Mouse (Mus musculus) cerebellum, postnatal 14 days (tissue): ENCODE measurements around the gene Med18.
"Not testable (repeated sequence)": the region's sequence is repeated elsewhere in the genome, so short reads cannot be mapped to it uniquely, and the experiment has no call there.

Experiments
- DNase-seq, 2 experiments: peaks; one replicate each; pipeline ENCODE4 v3.0.0; 2021; ENCODE audit warnings: mixed read lengths in 2 of 2

Med18 gene

GRCm38 (mm10) chr4:132463430-132464254 lies at the start of gene Med18:
Gene Med18 (minus strand): TSS chr4:132463921.
- DNase-seq, result peak; percentile 93 to 95

- DNase-seq, result no peak
These were observed 48.4 kb upstream of the Med18 start for GRCm38 (mm10) chr4:132512080-132512479.

- peak; percentile 96 for DNase-seq
These were observed 46.7 kb upstream of the Med18 start, which contains the start of gene Sesn2 for GRCm38 (mm10) chr4:132510352-132510798. Gene Sesn2 (minus strand): TSS chr4:132510501.

DNA sequence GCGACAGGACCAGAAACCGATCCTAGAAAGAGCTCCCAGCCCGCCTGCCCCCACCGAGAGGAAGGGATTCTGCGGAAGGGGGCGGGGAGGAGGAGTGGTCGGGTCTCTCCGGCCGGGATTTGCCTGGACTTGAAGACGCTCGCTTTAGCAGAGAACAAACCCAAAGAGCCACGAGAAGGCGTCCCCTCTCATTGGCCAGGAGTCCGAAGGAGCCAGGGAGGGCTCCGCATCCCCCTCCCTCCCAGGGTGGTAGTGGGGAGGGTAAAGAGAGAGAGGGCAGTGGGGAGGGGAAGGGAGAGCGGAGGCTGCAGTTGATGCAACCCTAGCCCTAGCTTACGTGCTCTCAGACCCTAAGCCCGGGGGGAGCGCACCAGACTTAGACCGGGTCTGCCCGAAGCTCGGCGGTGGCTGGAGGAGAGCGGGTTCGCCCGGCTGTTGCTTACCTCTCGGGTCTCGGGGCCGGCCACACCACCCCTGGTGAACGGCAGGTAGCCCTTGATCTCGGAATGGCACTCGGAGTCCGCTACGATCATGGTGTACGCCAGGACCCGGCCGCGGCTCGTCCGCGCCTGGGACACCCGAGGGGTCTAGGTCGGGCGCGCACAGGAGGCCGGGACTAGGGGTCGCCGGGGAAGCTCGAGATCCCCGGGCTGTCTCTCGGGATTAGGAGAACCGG lies 46.0 kb upstream of the Med18 start:
- peak; percentile 79 to 81 for DNase-seq

DNA sequence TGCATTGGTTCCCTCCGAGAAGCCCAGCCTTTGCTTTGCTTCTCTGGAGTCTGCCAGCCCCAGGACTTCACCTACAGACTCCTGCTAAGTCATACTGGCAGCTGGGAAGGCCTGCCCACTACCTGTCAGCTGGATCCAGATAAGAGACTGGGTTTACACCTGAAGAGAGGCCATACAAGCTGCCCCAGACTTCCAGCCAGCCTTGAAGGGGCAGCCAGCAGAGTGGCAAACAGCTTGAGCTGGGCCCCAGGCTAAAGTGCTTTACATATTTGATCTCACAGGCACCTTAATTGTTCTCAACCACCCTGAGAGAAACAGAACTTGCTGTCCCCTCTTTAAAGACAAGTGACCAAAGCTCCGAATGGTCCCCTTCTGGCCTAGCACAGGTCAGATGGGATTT lies 43.5 kb upstream of the Med18 start:
- DNase-seq, result no peak

DNA sequence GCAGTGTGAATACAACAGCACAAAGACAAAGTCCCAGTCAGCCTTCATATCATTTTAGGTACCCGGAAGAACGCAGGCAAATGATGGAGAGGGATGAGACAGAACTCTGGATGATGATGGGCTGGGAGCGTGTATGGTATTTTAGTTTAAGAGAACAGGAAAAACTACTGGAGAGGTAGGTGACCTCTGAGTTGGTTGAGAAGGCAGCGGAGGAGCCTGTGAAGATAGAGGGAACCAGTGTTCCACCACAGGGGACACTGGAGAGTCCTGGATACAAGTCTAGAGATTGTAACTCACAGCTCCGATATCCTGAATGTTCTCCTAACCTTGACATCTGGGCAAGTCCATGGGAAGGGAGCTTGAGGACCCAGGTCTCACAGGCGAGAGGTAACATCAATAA lies 42.5 kb upstream of the Med18 start:
- DNase-seq, result no peak

DNA sequence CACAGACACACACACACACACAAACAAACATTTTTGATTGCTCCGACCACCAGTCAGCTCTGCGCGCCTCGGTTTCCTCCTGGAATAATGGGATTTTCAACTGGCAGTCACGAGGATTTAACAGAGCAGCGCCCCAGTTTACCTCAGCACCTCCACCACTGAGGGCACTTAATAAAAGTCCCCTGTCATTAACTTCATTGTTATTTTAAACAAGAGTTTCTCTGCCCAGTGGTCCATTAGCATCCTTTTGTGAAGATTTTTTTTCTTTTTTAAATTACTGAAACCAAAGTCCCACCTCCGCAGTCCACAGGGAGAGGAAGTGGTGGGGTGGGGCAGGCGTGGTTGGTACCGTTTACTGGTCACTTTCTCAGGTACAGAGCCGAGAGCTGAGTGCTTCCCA lies 42.1 kb upstream of the Med18 start:
- no peak for DNase-seq

DNA sequence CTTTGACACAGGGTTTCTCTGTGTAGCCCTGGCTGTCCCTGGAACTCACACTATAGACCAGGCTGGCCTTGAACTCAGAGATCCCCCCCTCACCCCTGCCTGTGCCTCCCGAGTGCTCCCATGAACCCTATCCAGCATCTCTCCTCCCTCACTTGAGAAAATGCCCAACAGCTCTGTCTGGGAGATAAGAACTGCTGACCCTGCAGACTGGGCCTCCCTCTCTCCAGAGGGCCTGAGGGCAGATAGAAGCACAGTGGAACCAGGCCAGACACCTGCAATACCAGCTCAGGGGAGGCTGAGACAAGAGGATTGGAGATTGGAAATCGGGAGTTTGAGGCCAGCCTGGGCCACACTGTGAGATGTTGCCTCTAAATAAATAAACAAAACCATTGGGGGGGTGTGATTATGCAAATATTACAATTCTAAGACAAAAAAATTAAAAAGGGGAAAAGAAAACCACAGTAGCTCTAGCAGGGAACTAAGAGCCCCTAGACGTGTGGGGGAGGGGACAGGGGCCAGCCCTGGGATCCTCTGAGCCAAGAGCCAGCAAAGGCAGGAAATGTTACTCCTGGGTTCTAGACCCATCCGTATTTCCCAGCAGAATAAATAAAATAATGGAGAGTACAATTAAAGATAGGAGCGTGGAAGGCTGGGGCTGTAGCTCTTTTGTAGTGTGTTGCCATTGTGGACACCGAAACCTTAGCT lies 41.5 kb upstream of the Med18 start:
- DNase-seq, result no peak

GRCm38 (mm10) chr4:132503344-132503743 lies 39.6 kb upstream of the Med18 start:
- DNase-seq, result no peak

DNA sequence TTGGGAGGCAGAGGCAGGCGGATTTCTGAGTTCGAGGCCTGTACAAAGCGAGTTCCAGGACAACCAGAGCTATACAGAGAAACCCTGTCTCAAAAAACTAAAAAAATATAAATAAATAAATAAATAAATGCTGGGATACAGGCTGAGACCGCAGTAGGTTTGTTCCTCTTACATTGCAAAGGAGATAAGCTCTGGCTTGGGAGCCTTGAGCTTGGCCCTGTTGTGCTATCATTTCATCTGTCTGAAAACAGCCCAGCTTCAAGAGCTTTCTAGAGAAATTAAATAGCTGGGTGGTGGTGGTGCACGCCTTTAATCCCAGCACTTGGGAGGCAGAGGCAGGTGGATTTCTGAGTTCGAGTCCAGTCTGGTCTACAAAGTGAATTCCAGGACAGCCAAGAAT lies 37.9 kb upstream of the Med18 start:
- no peak for DNase-seq

DNA sequence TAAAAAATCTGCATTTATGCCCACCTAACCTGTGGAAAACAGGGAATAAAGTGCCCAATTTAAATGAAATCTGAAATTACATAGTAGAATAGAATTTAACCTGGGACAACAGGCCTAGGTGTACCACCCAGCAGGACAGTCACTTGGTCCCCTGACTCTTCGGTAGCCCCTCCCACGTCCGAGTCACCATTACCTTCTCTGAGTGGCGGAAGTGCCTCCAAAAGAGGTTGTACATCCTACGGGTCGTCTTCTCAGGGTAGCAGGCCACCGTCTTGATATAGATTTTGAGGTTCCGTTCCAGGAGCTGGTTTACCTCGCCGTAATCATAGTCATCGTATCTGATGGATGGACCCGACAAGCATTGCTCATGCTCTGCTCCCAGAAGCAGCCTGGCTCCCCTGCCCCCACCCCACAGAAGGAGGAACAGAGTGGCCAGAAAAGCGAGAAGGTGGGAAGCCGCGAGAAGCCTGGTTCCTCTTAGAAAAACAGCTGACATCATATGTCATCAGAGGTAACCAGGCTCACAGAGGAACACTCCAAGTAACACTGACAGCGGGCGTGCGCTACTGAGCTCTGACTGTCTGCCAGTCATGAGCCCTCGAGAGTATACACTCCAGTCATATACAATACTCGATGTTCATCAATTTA lies 30.7 kb upstream of the Med18 start:
- no peak for DNase-seq

DNA sequence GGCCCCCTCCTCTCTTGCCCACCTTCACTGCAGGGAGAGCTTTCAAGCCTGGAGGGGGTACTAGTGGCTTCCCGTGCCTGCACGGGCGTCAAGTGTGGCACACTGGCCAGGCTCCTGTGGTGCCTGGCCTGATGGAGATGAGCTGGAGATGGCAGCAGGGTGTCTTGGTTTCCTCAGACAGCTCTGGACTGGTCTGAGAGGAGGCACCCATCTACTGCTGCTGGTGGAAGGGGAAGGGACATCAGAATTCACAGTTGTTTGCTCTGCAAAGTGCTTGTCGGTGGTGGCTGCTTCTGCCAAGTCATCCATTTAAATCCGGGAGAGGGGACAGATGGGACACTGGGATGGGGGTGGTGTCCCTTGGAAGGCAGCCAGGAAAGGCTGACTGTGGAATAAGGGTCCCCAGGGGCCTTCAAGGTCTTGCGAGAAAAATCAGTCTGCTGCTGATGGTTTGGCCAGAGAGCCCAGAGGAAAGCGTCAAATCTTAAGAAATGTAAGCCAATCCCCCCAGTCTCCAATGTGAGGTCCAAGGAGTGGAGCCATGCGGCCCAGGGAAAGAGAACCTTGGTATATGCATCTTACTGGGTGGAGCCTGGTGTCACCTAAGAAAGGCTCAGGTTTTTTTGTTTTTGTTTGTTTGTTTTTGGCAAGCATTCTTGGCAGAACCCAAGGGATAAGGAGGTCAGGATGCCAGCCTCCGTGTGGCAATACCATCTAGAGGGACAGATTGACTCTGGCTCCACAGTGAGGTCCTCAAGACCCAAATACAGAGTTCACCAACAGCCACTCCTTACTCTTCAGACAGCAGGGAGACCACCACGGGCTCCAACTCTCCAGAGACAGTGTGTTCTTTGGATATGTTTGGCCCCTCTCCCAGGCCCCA lies 28.7 kb upstream of the Med18 start:
- peak; percentile 81 to 89 for DNase-seq

GRCm38 (mm10) chr4:132491748-132492147 lies 28.0 kb upstream of the Med18 start:
- DNase-seq, result no peak

GRCm38 (mm10) chr4:132491057-132491456 lies 27.3 kb upstream of the Med18 start:
- no peak for DNase-seq

DNA sequence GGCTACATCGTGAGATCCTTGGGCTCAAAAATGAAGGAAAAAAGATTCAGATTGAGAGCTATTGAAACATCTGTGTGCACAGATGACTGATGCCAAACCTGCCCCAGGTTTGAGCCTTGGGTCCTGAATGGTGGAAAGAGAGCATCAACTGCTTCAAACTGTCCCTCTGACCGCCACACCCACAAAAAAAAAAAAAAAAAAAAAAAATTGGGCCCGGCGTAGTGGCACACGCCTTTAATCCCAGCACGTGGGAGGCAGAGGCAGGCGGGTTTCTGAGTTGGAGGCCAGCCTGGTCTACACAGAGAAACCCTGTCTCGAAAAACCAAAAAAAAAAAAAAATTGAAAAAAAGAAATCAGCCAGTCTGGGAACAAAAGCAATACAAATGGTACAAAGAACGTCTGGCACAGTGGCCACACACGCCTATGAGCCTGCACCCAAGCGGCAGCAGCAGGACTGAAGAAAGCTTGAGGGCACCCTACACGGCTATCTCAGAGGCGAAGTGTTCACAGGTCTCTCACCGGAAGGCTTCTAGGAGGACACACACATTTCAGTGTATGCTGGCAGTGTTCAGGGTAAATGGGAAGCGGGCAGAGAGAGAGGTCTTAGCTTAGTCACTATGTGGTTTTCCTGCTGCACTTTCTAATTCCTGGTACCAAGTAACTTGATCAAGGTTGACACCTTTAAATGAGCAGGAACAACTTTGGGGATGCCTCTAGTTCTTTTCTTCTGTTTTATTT lies 26.7 kb upstream of the Med18 start:
- DNase-seq, result no peak

DNA sequence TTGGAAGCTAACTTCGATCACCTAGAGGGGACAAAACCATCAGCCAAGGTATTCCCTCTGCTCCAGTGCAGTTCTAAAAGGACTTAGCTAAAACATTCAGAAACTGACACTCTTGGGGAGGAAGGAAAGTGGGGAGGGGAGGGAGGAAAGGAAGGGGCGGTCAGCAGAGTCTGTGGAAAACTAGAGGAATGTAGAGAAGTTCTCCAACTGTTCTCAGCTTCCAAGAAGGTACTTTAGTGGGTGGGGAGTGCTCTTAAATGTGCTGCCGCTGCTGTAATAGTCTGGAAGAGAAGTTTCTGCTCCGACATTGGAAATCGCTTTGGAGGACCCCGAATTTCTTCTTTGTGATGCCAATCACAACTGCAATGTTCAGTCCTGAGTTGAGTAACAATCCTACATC lies 25.3 kb upstream of the Med18 start:
- DNase-seq, result no peak

DNA sequence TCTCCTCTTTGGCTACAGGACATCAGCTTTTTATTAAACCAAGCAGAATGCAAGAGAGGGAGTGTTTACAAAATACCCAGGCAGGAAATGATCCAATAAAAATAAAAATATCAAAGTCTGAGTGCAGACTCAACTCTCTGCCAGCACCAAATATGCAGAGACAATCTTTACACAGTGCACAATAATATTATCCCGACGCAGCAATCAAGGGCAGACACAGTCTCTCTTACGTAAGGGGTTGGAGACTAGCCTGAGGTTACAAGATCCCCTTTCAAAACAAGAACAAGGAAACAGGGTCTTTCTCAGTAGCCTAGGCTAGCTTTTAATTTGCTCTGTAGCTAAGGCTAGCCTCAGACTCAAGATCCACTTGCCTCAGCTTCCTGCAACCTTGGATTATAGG lies 24.8 kb upstream of the Med18 start:
- no peak for DNase-seq

DNA sequence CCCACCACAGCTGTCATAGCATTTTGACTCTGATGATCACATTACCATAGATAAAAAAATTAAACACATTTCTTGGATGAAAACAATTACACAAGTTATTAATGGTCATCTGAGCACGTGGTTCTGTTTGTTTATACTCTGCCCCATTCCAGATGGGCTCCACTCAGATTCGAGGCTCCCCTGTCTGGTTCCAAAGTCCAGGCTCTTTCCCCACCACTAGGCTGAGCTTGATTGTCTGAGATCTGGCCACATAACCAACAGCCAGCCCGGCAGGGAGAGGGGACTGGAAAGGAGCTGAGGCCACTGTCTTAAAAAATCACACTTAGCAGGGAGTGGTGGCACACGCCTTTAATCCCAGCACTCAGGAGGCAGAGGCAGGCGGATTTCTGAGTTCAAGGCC lies 21.1 kb upstream of the Med18 start:
- DNase-seq, result no peak

GRCm38 (mm10) chr4:132484231-132484630 lies 20.5 kb upstream of the Med18 start:
- no peak for DNase-seq

GRCm38 (mm10) chr4:132482956-132483608 lies 19.4 kb upstream of the Med18 start:
- DNase-seq, result no peak

DNA sequence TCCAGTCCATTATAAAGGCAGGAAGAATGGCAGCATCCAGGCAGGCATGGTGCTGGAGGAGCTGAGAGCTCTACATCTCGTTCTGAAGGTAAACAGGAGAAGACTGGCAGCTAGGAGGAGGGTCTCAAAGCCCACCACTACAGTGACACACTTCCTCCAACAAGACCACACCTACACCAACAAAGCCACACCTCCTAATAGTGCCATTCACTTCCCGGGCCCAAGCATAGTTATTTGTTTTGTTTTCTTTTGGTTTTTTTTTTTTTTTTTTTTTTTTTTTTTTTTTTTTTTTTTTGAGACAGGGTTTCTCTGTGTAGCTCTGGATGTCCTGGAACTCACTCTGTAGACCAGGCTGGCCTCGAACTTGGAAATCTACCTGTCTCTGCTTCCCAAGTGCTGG lies 18.4 kb upstream of the Med18 start:
- not testable (repeated sequence) for DNase-seq
